ENCODE assay signal across 8 mouse cellular contexts in the genomic region with DNA sequence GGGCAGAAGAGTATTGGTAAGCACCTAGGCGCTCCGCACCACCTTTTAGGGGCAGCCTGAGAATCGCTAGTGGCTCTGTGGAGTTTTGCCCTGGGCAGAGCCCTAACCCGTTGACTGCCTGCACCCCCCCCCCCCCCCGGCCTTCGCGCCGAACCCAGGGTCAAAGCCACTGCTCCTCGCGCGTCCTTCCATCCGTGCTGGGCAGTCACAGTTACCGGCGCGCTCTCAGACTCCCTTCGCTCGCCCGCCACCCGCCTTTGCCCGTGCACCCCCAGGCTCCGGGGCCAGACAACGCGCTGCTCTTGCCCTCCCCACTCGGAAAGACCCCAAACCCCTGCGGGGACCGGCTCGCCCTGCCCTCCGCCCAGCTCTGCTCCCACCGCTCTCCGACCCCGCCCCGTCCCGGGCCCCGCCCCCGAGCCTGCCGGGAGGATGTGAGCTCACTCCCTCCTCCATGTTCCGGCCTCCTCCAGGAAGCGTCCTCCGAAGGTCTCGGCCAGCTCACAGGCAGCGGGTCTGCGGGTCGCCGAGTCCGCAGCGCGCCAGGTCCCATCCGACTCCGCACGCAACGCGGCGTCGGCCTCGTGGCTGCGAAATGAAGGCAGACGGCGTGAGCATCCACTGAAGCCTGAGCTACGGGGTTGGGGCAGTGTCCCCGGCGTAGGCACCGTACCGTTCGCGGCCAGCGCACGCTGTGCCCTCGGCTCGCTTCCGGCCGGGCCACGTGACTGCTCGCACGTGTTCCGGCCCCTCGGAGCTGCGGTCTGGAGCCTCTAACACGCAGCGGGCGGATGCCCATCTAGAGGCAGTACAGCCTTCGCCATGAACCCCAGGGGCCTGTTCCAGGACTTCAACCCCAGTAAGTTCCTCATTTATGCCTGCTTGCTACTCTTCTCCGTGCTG. TPM values are rescaled to one million over a fixed set of nuclear protein-coding genes. Genes with fewer than 3 reads are reported as not detected.
DNase-seq lines count a peak whose midpoint lies in the region; ATAC-seq and TF ChIP-seq lines count a peak whose summit lies in the region.

A gene (plus strand): TSS at position 472 of the 903 bp plus-strand sequence.

- peak; percentile 95 for DNase-seq in kidney, postnatal 0 days (ENCODE audit: low spot score)
- DNase-seq in liver, adult 2 months (ENCODE audit: extremely low read depth, low read depth, low spot score): peak; percentile 70
- DNase-seq in spleen, postnatal 36 days (ENCODE audit: low spot score in 2 of 2): peak; percentile 83 to 86

- no peaks in the 10 kb centered on the region for H3K27me3 ChIP-seq in C2C12 (ENCODE audit: control insufficient read depth, insufficient read depth, insufficient read length)
- no peaks in the 10 kb centered on the region for H3K27me3 ChIP-seq in heart, embryonic 12.5 days (replicated peaks)
- no peaks in the 10 kb centered on the region for H3K27me3 ChIP-seq in kidney, postnatal 0 days (ENCODE audit: insufficient read depth, low read length)
- no peaks in the 10 kb centered on the region for H3K27me3 ChIP-seq in liver, adult 2 months (ENCODE audit: control insufficient read depth, insufficient read depth, low read length)

- peak within 1 kb of the TSS; percentile 77 for H3ac ChIP-seq in C2C12 (ENCODE audit: control insufficient read depth, insufficient read length, low read depth)

- H3K79me2 ChIP-seq in C2C12 (ENCODE audit: control insufficient read depth, insufficient read depth): peaks cover 16% of the 10 kb centered on the region
- peaks cover 11% of the 10 kb centered on the region; the same call in 1 of the 2 replicates for H3K79me2 ChIP-seq in liver, adult 2 months (ENCODE audit: control insufficient read depth, insufficient read depth, low read length)

- peaks cover 24% of the 10 kb centered on the region for H3K9me3 ChIP-seq in heart, embryonic 12.5 days (replicated peaks)
- H3K9me3 ChIP-seq in kidney, postnatal 0 days (replicated peaks; ENCODE audit: low read length): no peaks in the 10 kb centered on the region

- peaks cover 5% of the 10 kb centered on the region for H3K36me3 ChIP-seq in C2C12 (ENCODE audit: control insufficient read depth, insufficient read depth)
- H3K36me3 ChIP-seq in heart, embryonic 12.5 days: peaks cover 35% of the 10 kb centered on the region
- H3K36me3 ChIP-seq in kidney, postnatal 0 days (ENCODE audit: insufficient read depth, low read length): 0 out of 2 replicates have a peak, but pooled peaks cover 4% of the 10 kb centered on the region
- peaks cover 7% of the 10 kb centered on the region for H3K36me3 ChIP-seq in liver, adult 2 months (ENCODE audit: control insufficient read depth, insufficient read depth, low read length)

- H3K4me1 ChIP-seq in bone marrow macrophage, adult 2 months (ENCODE audit: control insufficient read depth, insufficient read depth, low read length): peaks cover 28% of the 10 kb centered on the region
- 0 out of 2 replicates have a peak, but pooled peaks cover 3% of the 10 kb centered on the region for H3K4me1 ChIP-seq in embryonic fibroblast, embryonic 13.5 days (ENCODE audit: control insufficient read depth, insufficient read depth, low read length)
- H3K4me1 ChIP-seq in heart, embryonic 12.5 days (replicated peaks): peaks cover 24% of the 10 kb centered on the region
- peaks cover 16% of the 10 kb centered on the region for H3K4me1 ChIP-seq in kidney, postnatal 0 days (replicated peaks; ENCODE audit: insufficient read depth, low read length)
- H3K4me1 ChIP-seq in liver, adult 2 months (ENCODE audit: control insufficient read depth, insufficient read depth, low read length): peaks cover 23% of the 10 kb centered on the region

- no peak for TF ChIP-seq CTCF in C2C12 (IDR thresholded peaks at IDR 0.05; ENCODE audit: control insufficient read depth, insufficient read depth, insufficient read length)
- TF ChIP-seq CTCF in bone marrow macrophage, adult 2 months (IDR thresholded peaks at IDR 0.05; ENCODE audit: low read depth, low read length): no peak
- no peak for TF ChIP-seq CTCF in embryonic fibroblast, embryonic 13.5 days (IDR thresholded peaks at IDR 0.05; ENCODE audit: borderline replicate concordance, insufficient read depth, low read length)
- no peak for TF ChIP-seq CTCF in kidney, postnatal 0 days (IDR thresholded peaks at IDR 0.05; ENCODE audit: low read depth)
- TF ChIP-seq CTCF in liver, adult 2 months (IDR thresholded peaks at IDR 0.05; ENCODE audit: low read depth, low read length): no peak

- WGBS in heart, embryonic 12.5 days: 1% methylated on average over 79 of the region's 82 CpGs
- WGBS in kidney, postnatal 0 days: 2% methylated on average over 79 of the region's 82 CpGs
- WGBS in liver, adult 2 months: 1% methylated on average over 82 of the region's 82 CpGs

- H3K27ac ChIP-seq in bone marrow macrophage, adult 2 months (ENCODE audit: insufficient read depth, low read depth, low read length): peak within 1 kb of the TSS; percentile 88
- H3K27ac ChIP-seq in embryonic fibroblast, embryonic 13.5 days (ENCODE audit: insufficient read depth, low read length): peak within 1 kb of the TSS; percentile 44
- H3K27ac ChIP-seq in heart, embryonic 12.5 days (ENCODE audit: poor library complexity, severe bottlenecking): peak within 1 kb of the TSS; percentile 70
- H3K27ac ChIP-seq in kidney, postnatal 0 days: peak within 1 kb of the TSS; percentile 91
- H3K27ac ChIP-seq in liver, adult 2 months (replicated peaks; ENCODE audit: insufficient read depth, low read depth, low read length): peak within 1 kb of the TSS; percentile 79

- H3K9ac ChIP-seq in heart, embryonic 12.5 days: peak within 1 kb of the TSS; percentile 87
- peak within 1 kb of the TSS; percentile 83 for H3K9ac ChIP-seq in kidney, postnatal 0 days (ENCODE audit: low read depth, low read length)
- H3K9ac ChIP-seq in liver, adult 2 months (ENCODE audit: low read depth, low read length): peak within 1 kb of the TSS; percentile 95

- TF ChIP-seq POLR2A in bone marrow macrophage, adult 2 months (IDR thresholded peaks at IDR 0.05; ENCODE audit: borderline replicate concordance, low read depth, low read length): no peak
- peak; percentile 92 for TF ChIP-seq POLR2A in embryonic fibroblast, embryonic 13.5 days (IDR thresholded peaks at IDR 0.05; ENCODE audit: low read depth, low read length)
- TF ChIP-seq POLR2A in liver, adult 2 months (IDR thresholded peaks at IDR 0.05; ENCODE audit: extremely low read depth, insufficient read depth, low read length): peak; percentile 71; the same call in 1 of the 2 replicates

- peak within 1 kb of the TSS; percentile 93 for H3K4me2 ChIP-seq in heart, embryonic 12.5 days
- H3K4me2 ChIP-seq in kidney, postnatal 0 days (ENCODE audit: low read length): peak within 1 kb of the TSS; percentile 89

- H3K79me3 ChIP-seq in C2C12 (ENCODE audit: low read depth): peaks cover 3% of the 10 kb centered on the region

- peak; percentile 95 for ATAC-seq in heart, embryonic 12.5 days (ENCODE audit: insufficient number of reproducible peaks, low FRiP score)
- peak; percentile 94 for ATAC-seq in kidney, postnatal 0 days (replicated peaks; ENCODE audit: low FRiP score, low read depth)
- peak; percentile 66 for ATAC-seq in monocyte, adult 5-6 weeks (replicated peaks; ENCODE audit: insufficient number of reproducible peaks, low FRiP score, low TSS enrichment, poor library complexity, severe bottlenecking)

- H3K4me3 ChIP-seq in C2C12 (ENCODE audit: insufficient read depth, poor library complexity, severe bottlenecking): peak within 1 kb of the TSS; percentile 28
- H3K4me3 ChIP-seq in bone marrow macrophage, adult 2 months (ENCODE audit: insufficient read depth, low read length): peak within 1 kb of the TSS; percentile 80
- peak within 1 kb of the TSS; percentile 38 for H3K4me3 ChIP-seq in embryonic fibroblast, embryonic 13.5 days (ENCODE audit: insufficient read depth, low read length)
- peak within 1 kb of the TSS; percentile 60 for H3K4me3 ChIP-seq in heart, embryonic 12.5 days
- peak within 1 kb of the TSS; percentile 64 for H3K4me3 ChIP-seq in kidney, postnatal 0 days (replicated peaks; ENCODE audit: low read depth, low read length)
- peak within 1 kb of the TSS; percentile 80 for H3K4me3 ChIP-seq in liver, adult 2 months (ENCODE audit: insufficient read depth, low read depth, low read length)

TF ChIP-seq in C2C12, 6 proteins besides CTCF, POLR2A, EP300 and RAD21:
- TF ChIP-seq CEBPB (IDR thresholded peaks at IDR 0.05; ENCODE audit: low read depth) (no peak), MYOD1 (IDR thresholded peaks at IDR 0.05; ENCODE audit: control insufficient read depth, insufficient read length, low read depth) (no peak), USF1 (IDR thresholded peaks at IDR 0.05; ENCODE audit: low read depth) (peak; percentile 71), MYOG (IDR thresholded peaks at IDR 0.05; ENCODE audit: control insufficient read depth, extremely low read depth, insufficient read length) (no peak), FOSL1 (IDR thresholded peaks at IDR 0.05; ENCODE audit: insufficient read depth, low read length, poor library complexity, severe bottlenecking) (no peak), MAX (IDR thresholded peaks at IDR 0.05) (peak; percentile 90)

RNA-seq across cellular contexts. Expression of the gene that starts here (rescaled TPM):
- 12.9 TPM for polyA plus RNA-seq in C2C12 (2012; fragmentation: generic; extraction: Trizol)
- 17.3 and 20.0 TPM in 2 replicates for polyA plus RNA-seq in bone marrow macrophage, adult 2 months (2012; ENCODE audit: insufficient read depth, insufficient read length, missing spikeins)
- polyA plus RNA-seq in embryonic fibroblast, embryonic 13.5 days (2011; ENCODE audit: insufficient read length, low read depth, missing spikeins): 18.4 and 22.1 TPM in 2 replicates
- polyA plus RNA-seq in heart, embryonic 12.5 days (2016; fragmentation: Nextera tagmentation; extraction: Ambion mirVana): 23.2 and 24.3 TPM in 2 replicates
- polyA plus RNA-seq in kidney, postnatal 0 days (2015; fragmentation: Nextera tagmentation; extraction: Ambion mirVana): 30.6 and 34.6 TPM in 2 replicates
- total RNA-seq in liver, adult 2 months (2014; rRNA removed): 6.6 and 7.4 TPM in 2 replicates
- 12.6 and 14.2 TPM in 2 replicates for polyA plus RNA-seq in liver, adult 2 months (2012; rRNA removed)
- total RNA-seq in monocyte, adult 5-6 weeks (2017): 12.0 to 22.8 TPM (median 15.4 TPM) in 3 replicates

Comparison
In these comparisons a context has a peak if more than half of its experiments do, and no peak if none do; other contexts are left out.
1. Peak in every context shown above with its lines: DNase-seq, ATAC-seq, H3K4me3 ChIP-seq and H3K27ac ChIP-seq.
2. H3K4me3 ChIP-seq: peak in every context shown above with its lines; median percentile 80 in bone marrow macrophage, adult 2 months; 80 in liver, adult 2 months; 64 in kidney, postnatal 0 days; 60 in heart, embryonic 12.5 days; 38 in embryonic fibroblast, embryonic 13.5 days; 28 in C2C12.